Mouse (Mus musculus) pancreas, adult 10 weeks (tissue): ENCODE results near the gene Slc25a18. TPM values are rescaled to one million over a fixed set of nuclear protein-coding genes. Genes with fewer than 3 reads are reported as not detected.

Experiments used
- polyA plus RNA-seq: library from polyadenylated mRNA; stranded (reverse); fragments of 350-450 nt; fragmentation: Illumina TruSeq; extraction: RNeasy Lipid Tissue Mini Kit (QIAGEN cat#74804); gene quantifications from one replicate; pipeline ENCODE4 v1.2.3, GENCODE M21; 2015; ENCODE audit warnings: low read depth, low replicate concordance; ENCODE audit not compliant: insufficient read depth

Slc25a18 gene
- not detected for polyA plus RNA-seq

GRCm38 (mm10) chr6:120773149-120773628, at the start of gene Slc25a18:
TSS of gene Slc25a18 (plus strand) at chr6:120773578.

GRCm38 (mm10) chr6:120822307-120822928, 49.0 kb downstream of the Slc25a18 start, which contains the start of gene Atp6v1e1:
TSS of gene Atp6v1e1 (minus strand) at chr6:120822793.

GRCm38 (mm10) chr6:120835474-120836374, 62.3 kb downstream of the Slc25a18 start, which contains the start of gene Bcl2l13:
TSS of gene Bcl2l13 (plus strand) at chr6:120836212.

Other genes starting within 250 kb of the Slc25a18 start
- 7.7 TPM for gene Hdhd5, start 242.3 kb upstream of the Slc25a18 start, polyA plus RNA-seq
- gene Cecr2, start 107.2 kb upstream of the Slc25a18 start, polyA plus RNA-seq = 0.90 TPM
- gene Atp6v1e1, start 49.2 kb downstream of the Slc25a18 start, polyA plus RNA-seq = 28.1 TPM
- 4.9 TPM for gene Bcl2l13, start 62.6 kb downstream of the Slc25a18 start, polyA plus RNA-seq
- 1.1 TPM for gene Bid, start 143.3 kb downstream of the Slc25a18 start, polyA plus RNA-seq